Mouse (Mus musculus) limb, embryonic 14.5 days (tissue): Measurements from ENCODE around the gene Fbxo17. TPM values are rescaled to one million over a fixed set of nuclear protein-coding genes. Genes with fewer than 3 reads are reported as not detected.

Source experiments
- ATAC-seq: fragments of 200-750 bp; cut with Nextera tagmentation; 2 replicates; pipeline ENCODE4 v1.8.0; 2017; ENCODE audit warnings: low read depth, moderate number of reproducible peaks, moderate TSS enrichment; ENCODE audit not compliant: low FRiP score
- DNase-seq: peaks from one replicate; pipeline ENCODE4 v3.0.0-alpha.2; 2015; ENCODE audit warnings: low spot score
- H3K27ac ChIP-seq: fragments of 300-500 bp; sonication (generic); replicated peaks from 2 replicates; pipeline ENCODE4 v1.5.1; 2014; ENCODE audit warnings: low read depth, mild to moderate bottlenecking, low read length, moderate library complexity, mixed read lengths
- H3K27me3 ChIP-seq: fragments of 300-500 bp; sonication (generic); 2 replicates; pipeline ENCODE4 v1.6.1; 2014; ENCODE audit warnings: low read length, mixed read lengths; ENCODE audit not compliant: control insufficient read depth, insufficient read depth
- H3K36me3 ChIP-seq: fragments of 300-500 bp; sonication (generic); 2 replicates; pipeline ENCODE4 v1.6.1; 2014; ENCODE audit warnings: mild to moderate bottlenecking, low read length, moderate library complexity, mixed read lengths; ENCODE audit not compliant: control insufficient read depth, insufficient read depth
- H3K4me1 ChIP-seq: fragments of 300-500 bp; sonication (generic); 2 replicates; pipeline ENCODE4 v1.6.1; 2014; ENCODE audit warnings: antibody characterized with exemption, low read length, mixed read lengths; ENCODE audit not compliant: control insufficient read depth, insufficient read depth
- H3K4me2 ChIP-seq: fragments of 300-500 bp; sonication (generic); replicated peaks from 2 replicates; pipeline ENCODE4 v1.6.1; 2014; ENCODE audit warnings: low read depth, mild to moderate bottlenecking, low read length, moderate library complexity; ENCODE audit not compliant: severe bottlenecking
- H3K4me3 ChIP-seq: fragments of 300-500 bp; sonication (generic); replicated peaks from 2 replicates; pipeline ENCODE4 v1.5.1; 2014; ENCODE audit warnings: low read length
- H3K9ac ChIP-seq: fragments of 300-500 bp; sonication (generic); 2 replicates; pipeline ENCODE4 v1.6.1; 2014; ENCODE audit warnings: mild to moderate bottlenecking, low read depth, low read length, moderate library complexity; ENCODE audit not compliant: severe bottlenecking
- H3K9me3 ChIP-seq: fragments of 300-500 bp; sonication (generic); 2 replicates; pipeline ENCODE4 v1.6.1; 2016; ENCODE audit warnings: low read length; ENCODE audit not compliant: control insufficient read depth
- POLR2A ChIP-seq: fragments of 200-500 bp; IDR thresholded peaks from 2 replicates; pipeline ENCODE4 v1.8.0; 2012; ENCODE audit warnings: inconsistent platforms, mild to moderate bottlenecking, moderate library complexity, borderline replicate concordance; ENCODE audit not compliant: insufficient read depth, insufficient read length; ENCODE audit errors: extremely low read depth
- WGBS: fragments of 180-500 bp; shearing (Covaris S2); extraction: QIAGEN DNeasy Blood & Tissue Kit; methylation state at CpG from one replicate; pipeline ENCODE4 v1.1.7; 2014; 5-methylcytosine and 5-hydroxymethylcytosine counted together
- polyA plus RNA-seq, 2 experiments: library from polyadenylated mRNA; depleted of rRNA in 1 of 2; stranded (reverse) in 1 of 2; unstranded in 1 of 2; fragments of >200 nt; fragmentation: Nextera tagmentation in 1 of 2; extraction: Ambion mirVana in 1 of 2; gene quantifications; 2 replicates each; pipeline versions ENCODE4 v1.2.1 to v1.2.3; 2012 to 2014

Fbxo17 gene
- polyA plus RNA-seq, 2 experiments = 29.0 to 34.8 TPM

GRCm38 (mm10) chr7:28756079-28756478 is 39.5 kb downstream of the Fbxo17 start, which contains the start of gene Ccer2:
Gene Ccer2 (plus strand): TSS chr7:28756174.
- no peaks in the 10 kb centered on the region for H3K9me3 ChIP-seq
- no peak within 1 kb of the TSS for H3K27ac ChIP-seq
- ATAC-seq = peak; percentile 34; the same call in 1 of the 2 replicates
- peaks cover 30% of the 10 kb centered on the region for H3K36me3 ChIP-seq
- no peak for DNase-seq
- peaks cover 6% of the 10 kb centered on the region; the same call in 1 of the 2 replicates for H3K27me3 ChIP-seq
- no peak within 1 kb of the TSS for H3K9ac ChIP-seq
- peak within 1 kb of the TSS; percentile 32 for H3K4me2 ChIP-seq
- no peak for TF ChIP-seq POLR2A
- peak within 1 kb of the TSS; percentile 8; the same call in 1 of the 2 replicates for H3K4me3 ChIP-seq
- WGBS = 0% methylated on average over 16 of the region's 17 CpGs
- peaks cover 5% of the 10 kb centered on the region for H3K4me1 ChIP-seq

GRCm38 (mm10) chr7:28758623-28759022 is 42.0 kb downstream of the Fbxo17 start:
- no peak for ATAC-seq
- DNase-seq = no peak
- no peak for TF ChIP-seq POLR2A
- Histone ChIP-seq H3K9ac (no peak overlapping the region), H3K36me3 (peaks cover 45% of the 10 kb centered on the region), H3K4me3 (no peak overlapping the region), H3K4me2 (no peak overlapping the region), H3K9me3 (no peaks in the 10 kb centered on the region), H3K4me1 (peaks cover 5% of the 10 kb centered on the region), H3K27ac (no peak overlapping the region), H3K27me3 (peaks cover 6% of the 10 kb centered on the region; the same call in 1 of the 2 replicates)
- whole genome bisulfite sequencing = 84% methylated on average over 13 of the region's 13 CpGs

GRCm38 (mm10) chr7:28761907-28762306 is 45.3 kb downstream of the Fbxo17 start:
- Histone ChIP-seq H3K9me3 (no peaks in the 10 kb centered on the region), H3K27me3 (peaks cover under 1% of the 10 kb centered on the region; the same call in 1 of the 2 replicates), H3K4me1 (peaks cover 3% of the 10 kb centered on the region; the same call in 1 of the 2 replicates), H3K36me3 (peaks cover 45% of the 10 kb centered on the region), H3K9ac (no peak overlapping the region), H3K4me3 (no peak overlapping the region), H3K27ac (no peak overlapping the region), H3K4me2 (no peak overlapping the region)
- WGBS = 91% methylated on average over 9 of the region's 9 CpGs
- ATAC-seq = no peak
- no peak for TF ChIP-seq POLR2A
- DNase-seq = no peak

- Histone ChIP-seq H3K4me1 (peaks cover 14% of the 10 kb centered on the region), H3K4me2 (peak overlapping the region; percentile 74), H3K27me3 (no peaks in the 10 kb centered on the region), H3K36me3 (peaks cover 26% of the 10 kb centered on the region), H3K27ac (no peak overlapping the region), H3K9ac (no peak overlapping the region), H3K9me3 (no peaks in the 10 kb centered on the region), H3K4me3 (no peak overlapping the region)
- no peak for TF ChIP-seq POLR2A
- 91% methylated on average over 6 of the region's 6 CpGs for WGBS
- ATAC-seq (no peak), DNase-seq (no peak)
These were observed 48.6 kb downstream of the Fbxo17 start for GRCm38 (mm10) chr7:28765211-28765610.

DNA sequence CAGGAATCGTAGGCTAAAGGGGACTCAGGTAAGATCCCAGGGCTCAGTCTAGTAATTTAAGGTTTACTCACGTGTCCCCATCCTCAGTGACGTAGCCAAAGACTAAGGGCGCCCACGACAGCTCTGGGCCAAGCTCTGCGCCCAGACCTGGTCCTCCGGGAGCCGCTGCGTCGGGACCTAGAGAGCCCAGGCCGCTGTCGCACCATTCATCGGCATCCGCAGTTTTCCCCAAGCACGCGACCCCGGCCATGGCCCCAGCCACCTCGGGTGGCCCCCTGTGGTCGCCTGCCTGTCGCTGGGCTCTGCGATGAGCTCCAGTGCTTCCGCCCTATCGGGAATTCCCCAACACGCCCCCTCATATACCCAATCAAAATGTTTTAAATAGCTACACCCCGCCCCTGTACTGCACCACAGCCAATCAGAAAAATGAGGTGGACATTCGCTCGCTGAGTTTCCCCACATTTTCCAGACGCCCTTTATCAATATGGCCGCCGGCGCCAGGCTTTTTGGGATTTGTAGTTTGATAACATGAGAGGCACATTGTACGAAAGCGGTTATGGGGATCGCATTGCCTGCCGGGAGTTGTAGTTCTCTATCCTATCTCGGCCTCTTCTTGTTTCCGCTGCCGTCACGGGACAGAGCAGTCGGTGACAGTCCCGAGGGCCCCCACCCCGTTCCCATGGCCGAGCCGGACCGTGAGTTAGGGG is 49.7 kb downstream of the Fbxo17 start, which contains the start of gene Sirt2:
Gene Sirt2 (plus strand): TSS at position 563 of the 707 bp plus-strand sequence.
- peak; percentile 100 for DNase-seq
- H3K9ac ChIP-seq = peak within 1 kb of the TSS; percentile 72
- 0 out of 2 replicates have a peak, but pooled peaks have one; percentile 15 for TF ChIP-seq POLR2A
- H3K27ac ChIP-seq = no peak within 1 kb of the TSS
- peaks cover 14% of the 10 kb centered on the region for H3K4me1 ChIP-seq
- peak within 1 kb of the TSS; percentile 74 for H3K4me2 ChIP-seq
- WGBS = under 1% methylated on average over 44 of the region's 45 CpGs
- peak within 1 kb of the TSS; percentile 72 for H3K4me3 ChIP-seq
- peaks cover 17% of the 10 kb centered on the region for H3K36me3 ChIP-seq
- H3K27me3 ChIP-seq = no peaks in the 10 kb centered on the region
- H3K9me3 ChIP-seq = no peaks in the 10 kb centered on the region
- ATAC-seq = peak; percentile 99
